Mouse (Mus musculus): ENCODE results near the gene Cd9.

Gene Cd9

GRCm38 (mm10) chr6:125434735-125435518 lies 59.7 kb downstream of the Cd9 start:
- no peak for DNase-seq (ENCODE audit: low read depth, low spot score)

- no peak for DNase-seq (ENCODE audit: low read depth, low spot score)
Measured at GRCm38 (mm10) chr6:125433704-125434447, 60.7 kb downstream of the Cd9 start.

GRCm38 (mm10) chr6:125433257-125433656 lies 61.3 kb downstream of the Cd9 start:
- no peak for DNase-seq (ENCODE audit: low read depth, low spot score)

- DNase-seq (ENCODE audit: low read depth, low spot score), result no peak
Measured at GRCm38 (mm10) chr6:125432522-125432921, 62.1 kb downstream of the Cd9 start.

- DNase-seq (ENCODE audit: low read depth, low spot score), result no peak
Measured at GRCm38 (mm10) chr6:125430982-125431381, 63.6 kb downstream of the Cd9 start.

GRCm38 (mm10) chr6:125430358-125430958 lies 64.1 kb downstream of the Cd9 start:
- no peak for DNase-seq (ENCODE audit: low read depth, low spot score)

GRCm38 (mm10) chr6:125429741-125430140 lies 64.8 kb downstream of the Cd9 start:
- no peak for DNase-seq (ENCODE audit: low read depth, low spot score)

- DNase-seq (ENCODE audit: low read depth, low spot score), result peak; percentile 69
Measured at GRCm38 (mm10) chr6:125426383-125427360, 67.9 kb downstream of the Cd9 start.

GRCm38 (mm10) chr6:125425205-125426090 lies 69.1 kb downstream of the Cd9 start:
- no peak for DNase-seq (ENCODE audit: low read depth, low spot score)

GRCm38 (mm10) chr6:125424156-125424555 lies 70.4 kb downstream of the Cd9 start:
- DNase-seq (ENCODE audit: low read depth, low spot score), result no peak

- DNase-seq (ENCODE audit: low read depth, low spot score), result no peak
Measured at GRCm38 (mm10) chr6:125423507-125423906, 71.1 kb downstream of the Cd9 start.

- no peak for DNase-seq (ENCODE audit: low read depth, low spot score)
Measured at GRCm38 (mm10) chr6:125423099-125423498, 71.5 kb downstream of the Cd9 start.

GRCm38 (mm10) chr6:125422051-125422822 lies 72.4 kb downstream of the Cd9 start:
- DNase-seq (ENCODE audit: low read depth, low spot score), result peak; percentile 63

GRCm38 (mm10) chr6:125420458-125421063 lies 74.0 kb downstream of the Cd9 start:
- DNase-seq (ENCODE audit: low read depth, low spot score), result no peak

GRCm38 (mm10) chr6:125418744-125419143 lies 75.8 kb downstream of the Cd9 start:
- peak; percentile 91 for DNase-seq (ENCODE audit: low read depth, low spot score)

GRCm38 (mm10) chr6:125413326-125413725 lies 81.3 kb downstream of the Cd9 start:
- DNase-seq (ENCODE audit: low read depth, low spot score), result no peak

GRCm38 (mm10) chr6:125411661-125412060 lies 82.9 kb downstream of the Cd9 start:
- no peak for DNase-seq (ENCODE audit: low read depth, low spot score)

- DNase-seq (ENCODE audit: low read depth, low spot score), result no peak
Measured at GRCm38 (mm10) chr6:125410995-125411547, 83.5 kb downstream of the Cd9 start.

GRCm38 (mm10) chr6:125410551-125410950 lies 84.0 kb downstream of the Cd9 start:
- DNase-seq (ENCODE audit: low read depth, low spot score), result no peak

All from forelimb bud, embryonic 11.5 days (tissue).